Mouse (Mus musculus): ENCODE results near the gene Phf19.

DNA sequence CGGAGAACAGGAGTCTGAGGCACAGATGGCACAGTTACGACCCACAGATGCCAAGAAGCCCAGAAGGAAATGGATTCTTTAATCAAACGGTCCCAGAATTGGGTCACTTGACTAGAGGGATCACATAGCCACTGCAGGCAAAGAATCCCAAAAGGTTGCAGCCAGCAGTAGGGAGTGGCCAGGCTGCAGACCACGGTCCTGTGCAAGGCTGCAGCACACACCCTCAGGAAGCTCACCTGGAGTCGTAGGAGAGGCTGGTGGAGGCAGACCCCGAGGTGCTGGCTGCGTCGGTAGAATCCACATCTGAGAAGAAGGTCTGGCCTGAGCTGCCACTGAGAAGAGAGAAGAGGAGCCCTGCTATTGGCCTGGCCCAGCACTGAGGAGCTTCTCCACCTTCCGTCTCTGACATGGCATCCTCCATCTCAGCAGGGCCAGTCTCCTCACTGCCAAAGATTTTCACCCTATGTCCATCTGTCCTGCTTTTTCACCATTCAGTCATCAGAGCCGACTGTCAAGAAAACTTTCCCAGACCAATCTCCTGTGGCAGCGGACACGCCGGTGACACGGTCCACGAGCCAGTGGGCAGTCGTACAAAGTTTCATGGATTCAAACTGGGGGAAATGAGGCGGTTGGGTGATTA, 16.9 kb downstream of the Phf19 start:
- TF ChIP-seq CTCF (IDR thresholded peaks at IDR 0.05; ENCODE audit: insufficient read depth, low read depth, low read length) (no peak), POLR2A (IDR thresholded peaks at IDR 0.05; ENCODE audit: insufficient read depth, low read depth, low read length) (no peak)

Data from olfactory bulb, adult 2 months (tissue).